Mouse (Mus musculus): ENCODE results near the gene Crlf2. TPM values are rescaled to one million over a fixed set of nuclear protein-coding genes. Genes with fewer than 3 reads are reported as not detected.

Crlf2 gene
- polyA plus RNA-seq, 1 experiment from 2014 or later: 10.9 TPM

- H3K4me3 ChIP-seq (replicated peaks; ENCODE audit: low read length): no peak overlapping the region
- no peaks in the 10 kb centered on the region for H3K27me3 ChIP-seq (replicated peaks; ENCODE audit: control insufficient read depth, insufficient read depth, low read length)
- H3K4me1 ChIP-seq (replicated peaks; ENCODE audit: control insufficient read depth, insufficient read depth, low read length): no peaks in the 10 kb centered on the region
- no peak overlapping the region for H3K9ac ChIP-seq (replicated peaks; ENCODE audit: low read depth, low read length)
- no peak for ATAC-seq
- 89% methylated on average over 25 of the region's 25 CpGs for WGBS
- H3K36me3 ChIP-seq (ENCODE audit: control insufficient read depth, insufficient read depth): peaks cover 11% of the 10 kb centered on the region; the same call in 1 of the 2 replicates
- no peak overlapping the region for H3K27ac ChIP-seq (ENCODE audit: low read length)
- H3K9me3 ChIP-seq (ENCODE audit: control insufficient read depth, low read length): peaks cover 41% of the 10 kb centered on the region
- H3K4me2 ChIP-seq (ENCODE audit: low read length): no peak overlapping the region
Observed at GRCm38 (mm10) chr5:109551041-109551765, 7.6 kb downstream of the Crlf2 start.

DNA sequence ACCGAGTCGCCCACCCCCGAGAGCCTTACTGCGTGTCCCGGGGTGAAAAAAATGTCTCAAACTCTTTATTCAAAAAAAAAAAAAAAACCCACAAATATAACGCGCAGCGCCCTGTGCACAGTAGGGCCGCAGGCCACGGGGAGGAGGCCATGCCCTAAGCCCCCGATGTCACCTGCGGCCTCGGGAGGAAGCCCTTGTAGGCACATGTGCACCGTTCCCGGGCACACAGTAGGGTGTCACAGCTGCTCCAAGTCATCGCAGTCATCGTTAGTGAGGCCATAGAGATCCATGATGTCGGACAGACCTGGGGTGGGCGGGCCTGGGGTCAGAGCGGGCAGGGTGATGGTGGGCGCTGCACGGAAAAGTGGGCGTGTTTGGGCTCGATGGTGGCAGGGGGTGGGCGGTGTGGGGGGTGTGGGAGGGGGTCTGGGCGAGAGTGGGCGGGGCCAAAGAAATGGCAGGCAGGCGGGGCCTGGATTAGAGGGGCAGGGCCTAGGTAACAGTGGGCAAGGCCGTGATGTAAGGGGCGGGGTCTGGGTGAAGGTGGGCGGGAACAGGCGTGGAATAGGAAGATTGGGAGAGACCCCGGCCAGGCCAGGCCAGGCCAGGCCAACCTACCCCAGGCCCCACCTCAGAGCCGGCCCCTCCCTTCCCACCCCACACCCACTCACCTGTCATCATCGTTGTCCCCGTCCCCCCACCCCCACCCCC, 8.4 kb downstream of the Crlf2 start:
- Histone ChIP-seq H3K27ac (ENCODE audit: low read length) (no peak overlapping the region), H3K4me3 (replicated peaks; ENCODE audit: low read length) (no peak overlapping the region), H3K9me3 (ENCODE audit: control insufficient read depth, low read length) (peaks cover 33% of the 10 kb centered on the region), H3K9ac (replicated peaks; ENCODE audit: low read depth, low read length) (no peak overlapping the region), H3K27me3 (replicated peaks; ENCODE audit: control insufficient read depth, insufficient read depth, low read length) (no peaks in the 10 kb centered on the region), H3K4me1 (replicated peaks; ENCODE audit: control insufficient read depth, insufficient read depth, low read length) (no peaks in the 10 kb centered on the region), H3K36me3 (ENCODE audit: control insufficient read depth, insufficient read depth) (peaks cover 4% of the 10 kb centered on the region; the same call in 1 of the 2 replicates), H3K4me2 (ENCODE audit: low read length) (no peak overlapping the region)
- 90% methylated on average over 36 of the region's 36 CpGs for WGBS
- ATAC-seq: no peak

- H3K36me3 ChIP-seq (ENCODE audit: control insufficient read depth, insufficient read depth): no peaks in the 10 kb centered on the region
- H3K9me3 ChIP-seq (ENCODE audit: control insufficient read depth, low read length): peaks cover 24% of the 10 kb centered on the region
- H3K4me2 ChIP-seq (ENCODE audit: low read length): no peak overlapping the region
- H3K4me3 ChIP-seq (replicated peaks; ENCODE audit: low read length): no peak overlapping the region
- no peaks in the 10 kb centered on the region for H3K27me3 ChIP-seq (replicated peaks; ENCODE audit: control insufficient read depth, insufficient read depth, low read length)
- 76% methylated on average over 9 of the region's 9 CpGs for WGBS
- no peaks in the 10 kb centered on the region for H3K4me1 ChIP-seq (replicated peaks; ENCODE audit: control insufficient read depth, insufficient read depth, low read length)
- no peak overlapping the region for H3K27ac ChIP-seq (ENCODE audit: low read length)
- no peak overlapping the region for H3K9ac ChIP-seq (replicated peaks; ENCODE audit: low read depth, low read length)
- ATAC-seq: no peak
Observed at GRCm38 (mm10) chr5:109548712-109549111, 10.1 kb downstream of the Crlf2 start.

DNA sequence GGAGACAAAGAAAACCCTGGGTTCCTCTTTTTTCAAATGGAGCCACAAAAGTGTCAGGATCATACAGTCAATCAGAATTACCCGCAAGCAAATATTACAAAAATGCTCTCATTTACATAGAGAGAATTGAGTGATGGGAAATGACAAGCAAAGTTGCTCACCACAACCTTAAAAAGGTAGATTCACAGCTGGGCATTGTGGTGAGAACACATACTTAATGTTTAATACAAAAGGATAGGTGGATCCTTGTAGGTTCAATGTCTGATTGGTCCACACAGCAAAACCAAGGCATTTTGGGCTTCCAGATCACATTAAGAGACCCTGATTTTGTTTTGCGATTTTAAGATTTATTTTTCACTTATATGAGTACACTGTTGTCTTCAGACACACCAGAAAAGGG, 11.7 kb downstream of the Crlf2 start:
- no peaks in the 10 kb centered on the region for H3K27me3 ChIP-seq (replicated peaks; ENCODE audit: control insufficient read depth, insufficient read depth, low read length)
- 79% methylated on average over 2 of the region's 2 CpGs for WGBS
- ATAC-seq: no peak
- H3K9ac ChIP-seq (replicated peaks; ENCODE audit: low read depth, low read length): no peak overlapping the region
- H3K4me2 ChIP-seq (ENCODE audit: low read length): no peak overlapping the region
- H3K27ac ChIP-seq (ENCODE audit: low read length): no peak overlapping the region
- no peaks in the 10 kb centered on the region for H3K36me3 ChIP-seq (ENCODE audit: control insufficient read depth, insufficient read depth)
- no peak overlapping the region for H3K4me3 ChIP-seq (replicated peaks; ENCODE audit: low read length)
- peaks cover 14% of the 10 kb centered on the region for H3K9me3 ChIP-seq (ENCODE audit: control insufficient read depth, low read length)
- no peaks in the 10 kb centered on the region for H3K4me1 ChIP-seq (replicated peaks; ENCODE audit: control insufficient read depth, insufficient read depth, low read length)

DNA sequence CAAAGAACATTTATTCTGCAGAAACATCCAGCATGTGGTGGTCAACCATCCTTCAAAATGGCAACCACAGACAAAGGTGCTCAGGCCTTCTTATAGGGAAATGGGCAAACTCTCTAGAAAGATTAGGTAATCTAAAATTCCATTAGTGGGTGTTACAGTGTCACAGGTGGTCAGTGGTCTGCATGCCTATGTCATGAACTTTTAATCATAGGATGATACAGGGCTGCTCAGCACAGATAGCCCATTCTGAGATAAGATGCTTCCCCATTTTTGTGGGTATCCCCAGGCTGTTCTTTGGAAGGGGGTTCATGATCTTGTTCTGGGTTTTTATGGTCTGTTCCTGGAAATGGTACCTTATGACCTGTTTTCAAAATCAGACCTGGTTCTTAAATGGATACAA, 49.1 kb downstream of the Crlf2 start:
- no peak overlapping the region for H3K4me3 ChIP-seq (replicated peaks; ENCODE audit: low read length)
- H3K27ac ChIP-seq (ENCODE audit: low read length): no peak overlapping the region
- no peaks in the 10 kb centered on the region for H3K9me3 ChIP-seq (ENCODE audit: control insufficient read depth, low read length)
- ATAC-seq: no peak
- H3K4me2 ChIP-seq (ENCODE audit: low read length): no peak overlapping the region
- no peaks in the 10 kb centered on the region for H3K4me1 ChIP-seq (replicated peaks; ENCODE audit: control insufficient read depth, insufficient read depth, low read length)
- H3K36me3 ChIP-seq (ENCODE audit: control insufficient read depth, insufficient read depth): no peaks in the 10 kb centered on the region
- no peak overlapping the region for H3K9ac ChIP-seq (replicated peaks; ENCODE audit: low read depth, low read length)
- no peaks in the 10 kb centered on the region for H3K27me3 ChIP-seq (replicated peaks; ENCODE audit: control insufficient read depth, insufficient read depth, low read length)

- no peak for ATAC-seq
- no peak overlapping the region for H3K4me2 ChIP-seq (ENCODE audit: low read length)
Observed at GRCm38 (mm10) chr5:109506729-109507128, 52.1 kb downstream of the Crlf2 start.

More at GRCm38 (mm10) chr5:109506729-109507128, 52.1 kb downstream of the Crlf2 start:
- Histone ChIP-seq H3K27me3 (replicated peaks; ENCODE audit: control insufficient read depth, insufficient read depth, low read length) (no peaks in the 10 kb centered on the region), H3K36me3 (ENCODE audit: control insufficient read depth, insufficient read depth) (no peaks in the 10 kb centered on the region), H3K27ac (ENCODE audit: low read length) (no peak overlapping the region), H3K9ac (replicated peaks; ENCODE audit: low read depth, low read length) (no peak overlapping the region), H3K9me3 (ENCODE audit: control insufficient read depth, low read length) (0 out of 2 replicates have a peak, but pooled peaks cover 2% of the 10 kb centered on the region), H3K4me3 (replicated peaks; ENCODE audit: low read length) (no peak overlapping the region), H3K4me1 (replicated peaks; ENCODE audit: control insufficient read depth, insufficient read depth, low read length) (no peaks in the 10 kb centered on the region)
- 10% methylated on average over 1 of the region's 1 CpGs for WGBS

Other genes starting within 250 kb of the Crlf2 start
- gene Vmn2r16, start 228.8 kb downstream of the Crlf2 start, polyA plus RNA-seq (2015; fragmentation: Nextera tagmentation; extraction: Ambion mirVana): not detected in 2 replicates
- not detected in 2 replicates for gene Vmn2r17, start 139.3 kb downstream of the Crlf2 start, polyA plus RNA-seq (2015; fragmentation: Nextera tagmentation; extraction: Ambion mirVana)
- 1.7 and 1.9 TPM in 2 replicates for gene 5430403G16Rik, start 132.0 kb upstream of the Crlf2 start, polyA plus RNA-seq (2015; fragmentation: Nextera tagmentation; extraction: Ambion mirVana)
- 4.2 and 4.6 TPM in 2 replicates for gene 4930522L14Rik, start 192.9 kb upstream of the Crlf2 start, polyA plus RNA-seq (2015; fragmentation: Nextera tagmentation; extraction: Ambion mirVana)

Data from forebrain, embryonic 16.5 days (tissue).